Mouse (Mus musculus): ENCODE measurements around the gene Gm6588.

GRCm38 (mm10) chr5:112484924-112485715 lies 35.9 kb downstream of the Gm6588 start:
- TF ChIP-seq CTCF (IDR thresholded peaks at IDR 0.05; ENCODE audit: low read depth) (no peak), EP300 (optimal IDR thresholded peaks at IDR 0.05) (no peak)

Measured in stomach, postnatal 0 days (tissue).